Mouse (Mus musculus) MEL (cell line): ENCODE results near the gene Zfp39.

Experiments used
- CTCF ChIP-seq, 3 experiments: IDR thresholded peaks in 2 of 3; conservative IDR thresholded peaks in 1 of 3; 2 replicates each; pipeline ENCODE4 v1.5.1; 2011 to 2012; ENCODE audit warnings: low read length in 3 of 3, low read depth in 2 of 3, mild to moderate bottlenecking in 2 of 3, improper control_type of control experiment in 1 of 3, inconsistent platforms in 1 of 3, mixed read lengths in 1 of 3, moderate library complexity in 1 of 3; ENCODE audit not compliant: control insufficient read depth in 1 of 3, insufficient read depth in 1 of 3, poor library complexity in 1 of 3, severe bottlenecking in 1 of 3
- EP300 ChIP-seq, 2 experiments: IDR thresholded peaks; 2 replicates each; pipeline ENCODE4 v1.6.1; 2011; ENCODE audit warnings: improper control_type of control experiment in 2 of 2, low read length in 2 of 2, low read depth in 1 of 2, mild to moderate bottlenecking in 1 of 2
- GATA1 ChIP-seq: IDR thresholded peaks from 2 replicates; pipeline ENCODE4 v1.6.1; 2011; ENCODE audit warnings: low read depth, low read length, improper control_type of control experiment
- HCFC1 ChIP-seq: IDR thresholded peaks from 2 replicates; pipeline ENCODE4 v1.6.1; 2012; ENCODE audit warnings: low read depth, mild to moderate bottlenecking, inconsistent platforms, low read length, improper control_type of control experiment, moderate library complexity
- MAFK ChIP-seq: IDR thresholded peaks from 2 replicates; pipeline ENCODE4 v1.6.1; 2011; ENCODE audit warnings: low read depth, mild to moderate bottlenecking, low read length, improper control_type of control experiment, borderline replicate concordance
- RCOR1 ChIP-seq: IDR thresholded peaks from 2 replicates; pipeline ENCODE4 v1.6.1; 2012; ENCODE audit warnings: low read depth, mild to moderate bottlenecking, inconsistent platforms, low read length, improper control_type of control experiment
- UBTF ChIP-seq: IDR thresholded peaks from 2 replicates; pipeline ENCODE4 v1.6.1; 2012; ENCODE audit warnings: low read depth, mild to moderate bottlenecking, inconsistent platforms, low read length, improper control_type of control experiment, moderate library complexity, borderline replicate concordance; ENCODE audit not compliant: insufficient read depth

DNA sequence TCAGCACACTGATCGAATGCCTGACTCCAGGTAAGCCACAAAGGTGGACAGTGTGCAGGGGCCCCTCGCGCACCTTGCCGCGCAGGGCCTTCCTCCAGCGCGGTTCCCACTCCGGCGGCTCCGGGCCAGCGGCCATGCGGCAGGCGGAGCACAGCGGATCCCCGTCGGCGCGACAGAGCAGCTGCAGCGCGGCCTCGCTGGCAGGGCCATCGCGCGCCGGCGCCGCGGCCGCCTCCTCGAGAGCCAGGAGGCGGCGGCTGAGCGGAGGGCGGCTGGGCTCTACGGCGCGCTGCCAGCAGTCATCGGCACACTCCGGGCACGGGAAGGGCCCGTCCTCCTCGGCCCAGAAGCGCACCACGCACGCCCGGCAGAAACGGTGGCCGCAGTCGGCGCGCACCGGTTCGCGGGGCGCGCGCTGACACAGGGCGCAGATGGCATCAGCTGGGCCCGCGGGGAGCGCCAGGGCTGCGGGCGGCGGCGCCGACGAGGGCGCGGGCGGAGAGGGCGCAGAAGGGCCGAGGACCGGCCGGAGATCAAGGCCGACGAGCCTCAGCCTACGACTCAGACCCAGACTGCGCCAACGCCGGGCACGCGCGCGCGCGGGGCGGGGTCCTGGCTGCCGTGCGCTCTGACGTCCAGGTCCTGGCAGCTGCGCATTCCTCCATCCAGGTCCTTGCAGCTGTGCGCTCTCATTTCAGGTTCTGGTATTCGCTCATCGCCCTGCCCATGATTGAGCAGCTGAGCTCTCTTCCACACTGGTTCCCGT is 34.5 kb upstream of the Zfp39 start, which contains the start of gene Rnf187:
- TF ChIP-seq RCOR1: no peak
- TF ChIP-seq CTCF (IDR thresholded peaks at IDR 0.05 in 2 of 3, conservative IDR thresholded peaks at IDR 0.05 in 1 of 3; ENCODE audit: control insufficient read depth in 1 of 3, insufficient read depth in 1 of 3, low read depth in 2 of 3, low read length in 3 of 3, poor library complexity in 1 of 3, severe bottlenecking in 1 of 3): no peak
- TF ChIP-seq HCFC1: peak; percentile 84
- TF ChIP-seq MAFK: no peak
- peak; percentile 14; the same call in 1 of the 2 replicates for TF ChIP-seq GATA1
- TF ChIP-seq UBTF: no peak
- TF ChIP-seq EP300 (IDR thresholded peaks at IDR 0.05; ENCODE audit: low read depth in 1 of 2, low read length in 2 of 2): no peak
